Mouse (Mus musculus) MEL (cell line): ENCODE data around the gene Phf21a. TPM values are rescaled to one million over a fixed set of nuclear protein-coding genes. Genes with fewer than 3 reads are reported as not detected.

Experiments
- DNase-seq: peaks from one replicate; pipeline ENCODE4 v3.0.0; 2011; ENCODE audit warnings: low read depth, low spot score
- H3K27ac ChIP-seq: 2 replicates; pipeline ENCODE4 v1.5.1; 2012; ENCODE audit warnings: low read depth, mild to moderate bottlenecking, control low read depth, low read length, moderate library complexity; ENCODE audit not compliant: control insufficient read depth
- H3K27me3 ChIP-seq, 2 experiments: fragments of 150-350 bp in 1 of 2; sonication (generic) in 1 of 2; 2 replicates each; pipeline ENCODE4 v1.6.1; 2012; ENCODE audit warnings: low read length in 2 of 2, mild to moderate bottlenecking in 2 of 2, improper control_type of control experiment in 1 of 2, moderate library complexity in 1 of 2; ENCODE audit not compliant: insufficient read depth in 2 of 2, control insufficient read depth in 1 of 2
- H3K36me3 ChIP-seq, 2 experiments: 2 replicates each; pipeline ENCODE4 v1.6.1; 2012 to 2014; ENCODE audit warnings: low read length in 2 of 2, improper control_type of control experiment in 1 of 2, inconsistent platforms in 1 of 2, mild to moderate bottlenecking in 1 of 2; ENCODE audit not compliant: insufficient read depth in 2 of 2, control insufficient read depth in 1 of 2
- H3K4me1 ChIP-seq, 2 experiments: fragments of 150-350 bp in 1 of 2; sonication (generic) in 1 of 2; 2 replicates each; pipeline ENCODE4 v1.6.1; 2012; ENCODE audit warnings: low read length in 2 of 2, improper control_type of control experiment in 1 of 2, mild to moderate bottlenecking in 1 of 2; ENCODE audit not compliant: insufficient read depth in 2 of 2, control insufficient read depth in 1 of 2
- H3K4me3 ChIP-seq, 2 experiments: fragments of 150-350 bp in 1 of 2; sonication (generic) in 1 of 2; 2 replicates each; pipeline ENCODE4 v1.5.1; 2012; ENCODE audit warnings: low read depth in 2 of 2, low read length in 2 of 2, mild to moderate bottlenecking in 2 of 2, moderate library complexity in 2 of 2, control low read depth in 1 of 2, improper control_type of control experiment in 1 of 2; ENCODE audit not compliant: control insufficient read depth in 1 of 2, insufficient read depth in 1 of 2
- H3K79me2 ChIP-seq: 2 replicates; pipeline ENCODE4 v1.6.1; 2012; ENCODE audit warnings: mild to moderate bottlenecking, low read length, moderate library complexity; ENCODE audit not compliant: control insufficient read depth, poor library complexity, insufficient read depth
- H3K9ac ChIP-seq: 2 replicates; pipeline ENCODE4 v1.6.1; 2012; ENCODE audit warnings: low read depth, mild to moderate bottlenecking, control low read depth, low read length, moderate library complexity; ENCODE audit not compliant: control insufficient read depth, poor library complexity, severe bottlenecking
- H3K9me3 ChIP-seq: fragments of 150-350 bp; sonication (generic); replicated peaks from 2 replicates; pipeline ENCODE4 v1.6.1; 2012; ENCODE audit warnings: mild to moderate bottlenecking, low read length, improper control_type of control experiment, moderate library complexity; ENCODE audit not compliant: insufficient read depth
- BHLHE40 ChIP-seq: IDR thresholded peaks from 2 replicates; pipeline ENCODE4 v1.6.1; 2012; ENCODE audit warnings: low read depth, mild to moderate bottlenecking, inconsistent platforms, low read length, improper control_type of control experiment, borderline replicate concordance
- CTCF ChIP-seq, 3 experiments: IDR thresholded peaks in 2 of 3; conservative IDR thresholded peaks in 1 of 3; 2 replicates each; pipeline ENCODE4 v1.5.1; 2011 to 2012; ENCODE audit warnings: low read length in 3 of 3, low read depth in 2 of 3, mild to moderate bottlenecking in 2 of 3, improper control_type of control experiment in 1 of 3, inconsistent platforms in 1 of 3, mixed read lengths in 1 of 3, moderate library complexity in 1 of 3; ENCODE audit not compliant: control insufficient read depth in 1 of 3, insufficient read depth in 1 of 3, poor library complexity in 1 of 3, severe bottlenecking in 1 of 3
- E2F4 ChIP-seq: IDR thresholded peaks from 2 replicates; pipeline ENCODE4 v1.6.1; 2011; ENCODE audit warnings: low read depth, low read length, improper control_type of control experiment, borderline replicate concordance
- ELF1 ChIP-seq: IDR thresholded peaks from 2 replicates; pipeline ENCODE4 v1.6.1; 2014; ENCODE audit warnings: low read depth, mild to moderate bottlenecking, inconsistent platforms, low read length, improper control_type of control experiment, moderate library complexity
- EP300 ChIP-seq, 2 experiments: IDR thresholded peaks; 2 replicates each; pipeline ENCODE4 v1.6.1; 2011; ENCODE audit warnings: improper control_type of control experiment in 2 of 2, low read length in 2 of 2, low read depth in 1 of 2, mild to moderate bottlenecking in 1 of 2
- ETS1 ChIP-seq: IDR thresholded peaks from 2 replicates; pipeline ENCODE4 v1.6.1; 2012; ENCODE audit warnings: low read depth, mild to moderate bottlenecking, inconsistent platforms, low read length, improper control_type of control experiment, moderate library complexity
- GATA1 ChIP-seq: IDR thresholded peaks from 2 replicates; pipeline ENCODE4 v1.6.1; 2011; ENCODE audit warnings: low read depth, low read length, improper control_type of control experiment
- MEF2A ChIP-seq: IDR thresholded peaks from 2 replicates; pipeline ENCODE4 v1.6.1; 2014; ENCODE audit warnings: low read depth, mild to moderate bottlenecking, inconsistent platforms, low read length, improper control_type of control experiment; ENCODE audit not compliant: poor library complexity, insufficient replicate concordance, severe bottlenecking; ENCODE audit errors: extremely low read depth
- POLR2A ChIP-seq, 2 experiments: IDR thresholded peaks; 2 replicates each; pipeline ENCODE4 v1.6.1; 2011 to 2012; ENCODE audit warnings: low read length in 2 of 2, mild to moderate bottlenecking in 2 of 2, control low read depth in 1 of 2, improper control_type of control experiment in 1 of 2, low read depth in 1 of 2, moderate library complexity in 1 of 2; ENCODE audit not compliant: control insufficient read depth in 1 of 2, insufficient read depth in 1 of 2, poor library complexity in 1 of 2
- POLR2AphosphoS2 ChIP-seq: IDR thresholded peaks from 2 replicates; pipeline ENCODE4 v1.6.1; 2011; ENCODE audit warnings: low read length, improper control_type of control experiment
- RAD21 ChIP-seq: IDR thresholded peaks from 2 replicates; pipeline ENCODE4 v1.6.1; 2011; ENCODE audit warnings: mild to moderate bottlenecking, low read depth, low read length, improper control_type of control experiment
- RCOR1 ChIP-seq: IDR thresholded peaks from 2 replicates; pipeline ENCODE4 v1.6.1; 2012; ENCODE audit warnings: low read depth, mild to moderate bottlenecking, inconsistent platforms, low read length, improper control_type of control experiment
- TAL1 ChIP-seq: IDR thresholded peaks from 2 replicates; pipeline ENCODE4 v1.6.1; 2012; ENCODE audit warnings: mild to moderate bottlenecking, inconsistent platforms, low read length, moderate library complexity, mixed read lengths
- USF1 ChIP-seq: IDR thresholded peaks from 2 replicates; pipeline ENCODE4 v1.6.1; 2014; ENCODE audit warnings: low read depth, mild to moderate bottlenecking, inconsistent platforms, low read length, improper control_type of control experiment, moderate library complexity
- USF2 ChIP-seq, 2 experiments: IDR thresholded peaks; 2 replicates each; pipeline ENCODE4 v1.6.1; 2011 to 2012; ENCODE audit warnings: improper control_type of control experiment in 2 of 2, low read length in 2 of 2, borderline replicate concordance in 1 of 2, inconsistent platforms in 1 of 2, low read depth in 1 of 2, mild to moderate bottlenecking in 1 of 2; ENCODE audit not compliant: insufficient read depth in 1 of 2
- ZC3H11A ChIP-seq: IDR thresholded peaks from 2 replicates; pipeline ENCODE4 v1.6.1; 2012; ENCODE audit warnings: low read depth, mild to moderate bottlenecking, inconsistent platforms, low read length, improper control_type of control experiment
- ZKSCAN1 ChIP-seq: IDR thresholded peaks from 2 replicates; pipeline ENCODE4 v1.6.1; 2012; ENCODE audit warnings: low read depth, mild to moderate bottlenecking, inconsistent platforms, low read length, improper control_type of control experiment, moderate library complexity
- ZMIZ1 ChIP-seq: IDR thresholded peaks from 2 replicates; pipeline ENCODE4 v1.6.1; 2012; ENCODE audit warnings: low read depth, mild to moderate bottlenecking, inconsistent platforms, low read length, improper control_type of control experiment, moderate library complexity
- polyA plus RNA-seq, 2 experiments: library from polyadenylated mRNA; stranded (reverse) in 1 of 2; unstranded in 1 of 2; fragments of >175 nt in 1 of 2; fragments of >200 nt in 1 of 2; gene quantifications; 2 replicates each; pipeline versions ENCODE4 v1.2.1 to v1.2.4; 2012; ENCODE audit warnings: low replicate concordance in 2 of 2, low read depth in 1 of 2; ENCODE audit not compliant: insufficient read length in 2 of 2, insufficient read depth in 1 of 2, missing spikeins in 1 of 2
- total RNA-seq: library from RNA; depleted of rRNA; stranded (reverse); fragments of 300-350 nt; gene quantifications from 2 replicates; pipeline ENCODE4 v1.2.3, GENCODE M21; 2012; rRNA removed

Gene Phf21a
- total and polyA plus RNA-seq, 3 experiments = 4.7 to 245 (median 15.6) TPM

DNA sequence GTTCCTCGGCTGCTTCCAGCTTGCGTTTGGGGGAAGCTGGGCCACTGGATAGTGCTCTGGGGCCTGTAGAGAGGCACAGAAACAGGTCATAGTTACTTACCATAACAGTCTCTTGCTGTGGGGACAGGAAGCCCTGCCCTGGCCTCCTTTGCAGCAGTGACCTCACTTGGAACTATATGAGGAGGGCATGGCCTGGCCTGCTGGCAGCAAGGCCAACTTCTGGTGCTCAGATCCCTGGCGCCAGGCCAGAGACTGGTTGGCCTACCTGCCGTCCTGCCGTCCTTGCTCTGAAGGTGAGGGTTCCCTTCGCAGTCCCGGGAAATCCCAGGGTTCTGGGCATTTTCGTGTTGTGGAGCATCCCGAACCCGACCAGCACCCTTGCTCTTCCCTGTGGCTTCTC is 318.8 kb downstream of the Phf21a start:
- TF ChIP-seq USF2 (IDR thresholded peaks at IDR 0.05; ENCODE audit: borderline replicate concordance in 1 of 2, insufficient read depth in 1 of 2, low read depth in 1 of 2, low read length in 2 of 2) (no peak), RAD21 (no peak), POLR2AphosphoS2 (no peak), ZKSCAN1 (no peak), TAL1 (no peak), ZC3H11A (no peak), GATA1 (no peak), CTCF (IDR thresholded peaks at IDR 0.05 in 2 of 3, conservative IDR thresholded peaks at IDR 0.05 in 1 of 3; ENCODE audit: control insufficient read depth in 1 of 3, insufficient read depth in 1 of 3, low read depth in 2 of 3, low read length in 3 of 3, poor library complexity in 1 of 3, severe bottlenecking in 1 of 3) (no peak), POLR2A (IDR thresholded peaks at IDR 0.05; ENCODE audit: control insufficient read depth in 1 of 2, insufficient read depth in 1 of 2, low read depth in 1 of 2, low read length in 2 of 2, poor library complexity in 1 of 2) (no peak), E2F4 (no peak), USF1 (no peak), BHLHE40 (no peak), MEF2A (no peak), ELF1 (no peak), ETS1 (no peak), RCOR1 (no peak), EP300 (IDR thresholded peaks at IDR 0.05; ENCODE audit: low read depth in 1 of 2, low read length in 2 of 2) (no peak), ZMIZ1 (no peak)
- H3K36me3 ChIP-seq = peaks cover 0 to 50% of the 10 kb centered on the region in 2 experiments; a peak in 2 of 4 replicates

More for the DNA sequence above, 318.8 kb downstream of the Phf21a start:
- H3K4me3 ChIP-seq = no peak overlapping the region
- no peaks in the 10 kb centered on the region for H3K9me3 ChIP-seq
- no peak overlapping the region for H3K9ac ChIP-seq
- H3K27ac ChIP-seq = no peak overlapping the region
- no peaks in the 10 kb centered on the region for H3K27me3 ChIP-seq
- H3K79me2 ChIP-seq = no peaks in the 10 kb centered on the region
- DNase-seq = no peak
- no peaks in the 10 kb centered on the region for H3K4me1 ChIP-seq

Other genes starting within 250 kb of the Phf21a start
- 23.9 and 29.0 TPM in 2 replicates for gene Chrm4, start 165.9 kb upstream of the Phf21a start, total RNA-seq
- gene Chrm4, start 165.9 kb upstream of the Phf21a start, polyA plus RNA-seq = 10 to 100 TPM in 1 of 2 experiments, not detected in 1; 21.5 TPM
- 0.19 and 0.59 TPM in 2 replicates for gene Mdk, start 160.8 kb upstream of the Phf21a start, total RNA-seq
- 1 to 10 TPM in 1 of 2 experiments, not detected in 1; 3.4 TPM for gene Mdk, start 160.8 kb upstream of the Phf21a start, polyA plus RNA-seq
- gene Gm9821, start 147.4 kb upstream of the Phf21a start, total RNA-seq = 0.85 and 1.2 TPM in 2 replicates
- 10 to 100 TPM in 1 of 2 experiments, not detected in 1; 22.7 TPM for gene Gm9821, start 147.4 kb upstream of the Phf21a start, polyA plus RNA-seq
- gene Dgkz, start 117.3 kb upstream of the Phf21a start, total RNA-seq = 65.6 and 66.1 TPM in 2 replicates
- 100 to 1,000 TPM in 1 of 2 experiments, not detected in 1; 165 TPM for gene Dgkz, start 117.3 kb upstream of the Phf21a start, polyA plus RNA-seq
- 0.12 and 0.16 TPM in 2 replicates for gene Creb3l1, start 68.6 kb upstream of the Phf21a start, total RNA-seq
- 1 to 10 TPM in 1 of 2 experiments, not detected in 1; 9.1 TPM for gene Creb3l1, start 68.6 kb upstream of the Phf21a start, polyA plus RNA-seq